Mouse (Mus musculus): ENCODE data around the gene Tmem104. TPM values are rescaled to one million over a fixed set of nuclear protein-coding genes. Genes with fewer than 3 reads are reported as not detected.

The Tmem104 gene
- polyA plus RNA-seq, 1 experiment from 2014 or later, result 9.6 TPM

- Histone ChIP-seq H3K27ac (peak overlapping the region; percentile 71; the same call in 1 of the 2 replicates), H3K4me1 (peaks cover 93% of the 10 kb centered on the region)
- no peak for DNase-seq (ENCODE audit: low spot score)
Measured at GRCm38 (mm10) chr11:115229021-115229930, 42.0 kb downstream of the Tmem104 start.

GRCm38 (mm10) chr11:115231168-115231915 lies 44.1 kb downstream of the Tmem104 start:
- H3K4me3 ChIP-seq, result no peak overlapping the region
- peak overlapping the region; percentile 47; the same call in 1 of the 2 replicates for H3K27ac ChIP-seq
- 43% methylated on average over 14 of the region's 14 CpGs for WGBS
- peaks cover 95% of the 10 kb centered on the region for H3K4me1 ChIP-seq
- peaks cover 41% of the 10 kb centered on the region for H3K27me3 ChIP-seq (ENCODE audit: insufficient read depth, poor library complexity, severe bottlenecking)
- H3K9me3 ChIP-seq, result no peaks in the 10 kb centered on the region
- H3K36me3 ChIP-seq, result 0 out of 2 replicates have a peak, but pooled peaks cover 4% of the 10 kb centered on the region
- DNase-seq (ENCODE audit: low spot score), result no peak

More at GRCm38 (mm10) chr11:115229021-115229930, 42.0 kb downstream of the Tmem104 start:
- H3K4me3 ChIP-seq, result no peak overlapping the region
- peaks cover 38% of the 10 kb centered on the region for H3K27me3 ChIP-seq (ENCODE audit: insufficient read depth, poor library complexity, severe bottlenecking)
- H3K36me3 ChIP-seq, result 0 out of 2 replicates have a peak, but pooled peaks cover 4% of the 10 kb centered on the region
- H3K9me3 ChIP-seq, result no peaks in the 10 kb centered on the region
- 39% methylated on average over 15 of the region's 15 CpGs for WGBS

GRCm38 (mm10) chr11:115231924-115232323 lies 44.6 kb downstream of the Tmem104 start:
- no peak for DNase-seq (ENCODE audit: low spot score)
- Histone ChIP-seq H3K27me3 (ENCODE audit: insufficient read depth, poor library complexity, severe bottlenecking) (peaks cover 45% of the 10 kb centered on the region), H3K4me3 (no peak overlapping the region), H3K27ac (peak overlapping the region; percentile 47; the same call in 1 of the 2 replicates), H3K9me3 (no peaks in the 10 kb centered on the region), H3K36me3 (0 out of 2 replicates have a peak, but pooled peaks cover 4% of the 10 kb centered on the region), H3K4me1 (peaks cover 95% of the 10 kb centered on the region)
- WGBS, result 65% methylated on average over 9 of the region's 9 CpGs

GRCm38 (mm10) chr11:115232889-115233288 lies 45.6 kb downstream of the Tmem104 start:
- 78% methylated on average over 5 of the region's 5 CpGs for WGBS
- DNase-seq (ENCODE audit: low spot score), result no peak
- Histone ChIP-seq H3K36me3 (0 out of 2 replicates have a peak, but pooled peaks cover 4% of the 10 kb centered on the region), H3K27ac (peak overlapping the region; percentile 11; the same call in 1 of the 2 replicates), H3K27me3 (ENCODE audit: insufficient read depth, poor library complexity, severe bottlenecking) (peaks cover 45% of the 10 kb centered on the region), H3K4me1 (peaks cover 88% of the 10 kb centered on the region), H3K9me3 (no peaks in the 10 kb centered on the region), H3K4me3 (no peak overlapping the region)

GRCm38 (mm10) chr11:115233526-115234290 lies 46.4 kb downstream of the Tmem104 start:
- H3K36me3 ChIP-seq, result 0 out of 2 replicates have a peak, but pooled peaks cover 8% of the 10 kb centered on the region
- H3K27ac ChIP-seq, result peak overlapping the region; percentile 30; the same call in 1 of the 2 replicates
- H3K4me3 ChIP-seq, result no peak overlapping the region
- WGBS, result 58% methylated on average over 20 of the region's 20 CpGs
- H3K9me3 ChIP-seq, result no peaks in the 10 kb centered on the region
- peaks cover 88% of the 10 kb centered on the region for H3K4me1 ChIP-seq
- H3K27me3 ChIP-seq (ENCODE audit: insufficient read depth, poor library complexity, severe bottlenecking), result peaks cover 51% of the 10 kb centered on the region
- no peak for DNase-seq (ENCODE audit: low spot score)

- 55% methylated on average over 15 of the region's 15 CpGs for WGBS
- Histone ChIP-seq H3K4me1 (peaks cover 87% of the 10 kb centered on the region), H3K36me3 (0 out of 2 replicates have a peak, but pooled peaks cover 9% of the 10 kb centered on the region)
Measured at GRCm38 (mm10) chr11:115234320-115235044, 47.2 kb downstream of the Tmem104 start.

GRCm38 (mm10) chr11:115236570-115236969 lies 49.3 kb downstream of the Tmem104 start:
- Histone ChIP-seq H3K36me3 (0 out of 2 replicates have a peak, but pooled peaks cover 11% of the 10 kb centered on the region), H3K27ac (peak overlapping the region; percentile 52; the same call in 1 of the 2 replicates), H3K9me3 (no peaks in the 10 kb centered on the region), H3K4me1 (peaks cover 77% of the 10 kb centered on the region), H3K4me3 (no peak overlapping the region), H3K27me3 (ENCODE audit: insufficient read depth, poor library complexity, severe bottlenecking) (peaks cover 65% of the 10 kb centered on the region)
- no peak for DNase-seq (ENCODE audit: low spot score)
- 36% methylated on average over 5 of the region's 5 CpGs for WGBS

More at GRCm38 (mm10) chr11:115234320-115235044, 47.2 kb downstream of the Tmem104 start:
- Histone ChIP-seq H3K4me3 (no peak overlapping the region), H3K27me3 (ENCODE audit: insufficient read depth, poor library complexity, severe bottlenecking) (peaks cover 53% of the 10 kb centered on the region), H3K27ac (0 out of 2 replicates have a peak overlapping the region, but pooled peaks have one; percentile 30), H3K9me3 (no peaks in the 10 kb centered on the region)
- DNase-seq (ENCODE audit: low spot score), result no peak

GRCm38 (mm10) chr11:115241402-115241801 lies 54.1 kb downstream of the Tmem104 start:
- Histone ChIP-seq H3K27ac (no peak overlapping the region), H3K36me3 (peaks cover 26% of the 10 kb centered on the region; the same call in 1 of the 2 replicates), H3K9me3 (no peaks in the 10 kb centered on the region), H3K27me3 (ENCODE audit: insufficient read depth, poor library complexity, severe bottlenecking) (peaks cover 62% of the 10 kb centered on the region), H3K4me3 (no peak overlapping the region), H3K4me1 (peaks cover 70% of the 10 kb centered on the region)
- WGBS, result 84% methylated on average over 11 of the region's 11 CpGs
- no peak for DNase-seq (ENCODE audit: low spot score)

GRCm38 (mm10) chr11:115242746-115243145 lies 55.5 kb downstream of the Tmem104 start:
- Histone ChIP-seq H3K9me3 (no peaks in the 10 kb centered on the region), H3K4me1 (peaks cover 75% of the 10 kb centered on the region), H3K27me3 (ENCODE audit: insufficient read depth, poor library complexity, severe bottlenecking) (peaks cover 73% of the 10 kb centered on the region), H3K4me3 (no peak overlapping the region), H3K36me3 (peaks cover 26% of the 10 kb centered on the region; the same call in 1 of the 2 replicates), H3K27ac (0 out of 2 replicates have a peak overlapping the region, but pooled peaks have one; percentile 13)
- no peak for DNase-seq (ENCODE audit: low spot score)
- WGBS, result 81% methylated on average over 3 of the region's 3 CpGs

GRCm38 (mm10) chr11:115243783-115244182 lies 56.5 kb downstream of the Tmem104 start:
- peak overlapping the region; percentile 69 for H3K27ac ChIP-seq
- peaks cover 22% of the 10 kb centered on the region; the same call in 1 of the 2 replicates for H3K36me3 ChIP-seq
- no peaks in the 10 kb centered on the region for H3K9me3 ChIP-seq
- 75% methylated on average over 12 of the region's 12 CpGs for WGBS
- peaks cover 76% of the 10 kb centered on the region for H3K27me3 ChIP-seq (ENCODE audit: insufficient read depth, poor library complexity, severe bottlenecking)
- no peak for DNase-seq (ENCODE audit: low spot score)
- peaks cover 72% of the 10 kb centered on the region for H3K4me1 ChIP-seq
- H3K4me3 ChIP-seq, result no peak overlapping the region

GRCm38 (mm10) chr11:115244840-115245239 lies 57.6 kb downstream of the Tmem104 start:
- no peaks in the 10 kb centered on the region for H3K9me3 ChIP-seq
- H3K36me3 ChIP-seq, result peaks cover 19% of the 10 kb centered on the region; the same call in 1 of the 2 replicates
- H3K4me1 ChIP-seq, result peaks cover 66% of the 10 kb centered on the region
- H3K27me3 ChIP-seq (ENCODE audit: insufficient read depth, poor library complexity, severe bottlenecking), result peaks cover 77% of the 10 kb centered on the region
- H3K4me3 ChIP-seq, result no peak overlapping the region
- DNase-seq (ENCODE audit: low spot score), result no peak
- H3K27ac ChIP-seq, result 0 out of 2 replicates have a peak overlapping the region, but pooled peaks have one; percentile 69
- 87% methylated on average over 8 of the region's 8 CpGs for WGBS
